Mouse (Mus musculus) liver, embryonic 11.5 days (tissue): ENCODE data around the gene Msx1. TPM values are rescaled to one million over a fixed set of nuclear protein-coding genes. Genes with fewer than 3 reads are reported as not detected.

Source experiments
- ATAC-seq: fragments of 200-750 bp; cut with Nextera tagmentation; replicated peaks from 2 replicates; pipeline ENCODE4 v1.8.0; 2017; ENCODE audit warnings: moderate number of reproducible peaks, mild to moderate bottlenecking, moderate TSS enrichment, moderate library complexity; ENCODE audit not compliant: low FRiP score
- DNase-seq: peaks from one replicate; pipeline ENCODE4 v3.0.0-alpha.2; 2017; ENCODE audit warnings: low spot score
- H3K27ac ChIP-seq: fragments of 300-500 bp; sonication (generic); 2 replicates; pipeline ENCODE4 v1.5.1; 2014; ENCODE audit warnings: mild to moderate bottlenecking, low read depth, low read length, control low read depth
- H3K27me3 ChIP-seq: fragments of 300-500 bp; sonication (generic); replicated peaks from 2 replicates; pipeline ENCODE4 v1.6.1; 2014; ENCODE audit warnings: low read length, mixed read lengths; ENCODE audit not compliant: control insufficient read depth, insufficient read depth
- H3K36me3 ChIP-seq: fragments of 300-500 bp; sonication (generic); 2 replicates; pipeline ENCODE4 v1.6.1; 2014; ENCODE audit warnings: mild to moderate bottlenecking, low read length, moderate library complexity, mixed read lengths; ENCODE audit not compliant: control insufficient read depth, insufficient read depth
- H3K4me1 ChIP-seq: fragments of 300-500 bp; sonication (generic); replicated peaks from 2 replicates; pipeline ENCODE4 v1.6.1; 2014; ENCODE audit warnings: low read length, mixed read lengths; ENCODE audit not compliant: control insufficient read depth, insufficient read depth
- H3K4me2 ChIP-seq: fragments of 300-500 bp; sonication (generic); 2 replicates; pipeline ENCODE4 v1.6.1; 2014; ENCODE audit warnings: mild to moderate bottlenecking, control low read depth, moderate library complexity
- H3K4me3 ChIP-seq: fragments of 300-500 bp; sonication (generic); 2 replicates; pipeline ENCODE4 v1.5.1; 2014; ENCODE audit warnings: low read depth, low read length, control low read depth
- H3K9ac ChIP-seq: fragments of 300-500 bp; sonication (generic); 2 replicates; pipeline ENCODE4 v1.6.1; 2014; ENCODE audit warnings: low read depth, low read length, control low read depth
- H3K9me3 ChIP-seq: fragments of 300-500 bp; sonication (generic); 2 replicates; pipeline ENCODE4 v1.6.1; 2016; ENCODE audit warnings: low read length, inconsistent platforms, mixed read lengths; ENCODE audit not compliant: control insufficient read depth
- WGBS: fragments of 180-500 bp; shearing (Covaris S2); extraction: QIAGEN DNeasy Blood & Tissue Kit; methylation state at CpG from one replicate; pipeline ENCODE4 v1.1.7; 2014; 5-methylcytosine and 5-hydroxymethylcytosine counted together
- polyA plus RNA-seq: library from polyadenylated mRNA; unstranded; fragments of >200 nt; fragmentation: Nextera tagmentation; extraction: Ambion mirVana; gene quantifications from 2 replicates; pipeline ENCODE4 v1.2.1, GENCODE M21; 2014

Msx1 gene
- polyA plus RNA-seq: 6.9 and 9.2 TPM in 2 replicates

DNA sequence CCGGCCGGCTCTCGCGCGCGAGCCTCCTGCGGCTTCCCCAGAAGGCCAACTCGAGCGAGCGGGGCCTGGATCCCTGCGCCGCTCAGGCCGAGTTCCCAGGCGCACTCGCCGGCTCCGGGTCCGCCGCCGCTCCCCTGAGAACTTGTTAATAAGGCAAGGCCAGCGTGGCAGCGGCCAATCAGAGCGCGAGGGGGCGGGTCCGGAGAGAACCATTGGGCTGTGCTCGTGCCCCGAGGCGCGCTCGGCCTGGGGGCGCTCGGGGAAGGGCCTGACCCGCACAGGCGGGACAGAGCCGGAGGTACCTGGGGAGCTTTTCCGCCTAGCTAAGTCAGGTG is at the start of gene Msx1:
TSS of gene Msx1 (minus strand) at position 123 of the 335 bp plus-strand sequence.
- Histone ChIP-seq H3K4me1 (peaks cover 19% of the 10 kb centered on the region), H3K27me3 (peaks cover 99% of the 10 kb centered on the region), H3K27ac (no peak within 1 kb of the TSS), H3K4me2 (peak within 1 kb of the TSS; percentile 74), H3K9me3 (no peaks in the 10 kb centered on the region), H3K36me3 (no peaks in the 10 kb centered on the region), H3K4me3 (peak within 1 kb of the TSS; percentile 43), H3K9ac (no peak within 1 kb of the TSS)
- DNase-seq: peak; percentile 82
- ATAC-seq: peak; percentile 72
- WGBS: under 1% methylated on average over 37 of the region's 37 CpGs

- H3K27me3 ChIP-seq: no peaks in the 10 kb centered on the region; the same call in 1 of the 2 replicates
- no peak overlapping the region for H3K9ac ChIP-seq
- H3K4me3 ChIP-seq: no peak overlapping the region
- ATAC-seq (no peak), DNase-seq (no peak)
- no peaks in the 10 kb centered on the region for H3K9me3 ChIP-seq
- no peaks in the 10 kb centered on the region for H3K36me3 ChIP-seq
- H3K27ac ChIP-seq: no peak overlapping the region
- H3K4me1 ChIP-seq: no peaks in the 10 kb centered on the region; the same call in 1 of the 2 replicates
- no peak overlapping the region for H3K4me2 ChIP-seq
- 73% methylated on average over 6 of the region's 6 CpGs for WGBS
These were observed 41.1 kb upstream of the Msx1 start for GRCm38 (mm10) chr5:37865471-37865870.

DNA sequence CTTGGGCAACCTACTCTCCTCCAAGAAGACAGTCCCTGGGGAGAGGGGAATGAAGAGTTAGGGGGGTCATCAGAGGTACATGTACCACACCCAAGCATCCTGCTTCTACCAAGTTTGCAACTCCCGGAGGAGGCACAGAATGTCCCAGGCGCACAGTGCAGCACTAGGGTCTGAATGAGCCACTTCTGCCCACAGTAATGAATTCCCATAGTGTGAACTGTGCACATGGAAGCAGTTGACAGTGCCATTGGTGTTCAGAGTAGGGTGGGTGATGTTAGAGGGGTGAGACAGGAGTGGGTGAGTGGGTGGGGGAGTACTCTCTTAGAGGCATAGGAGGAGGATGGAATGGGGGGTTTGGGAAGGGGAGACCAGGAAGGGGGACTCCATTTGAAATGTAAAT is 39.9 kb upstream of the Msx1 start:
- H3K9me3 ChIP-seq: no peaks in the 10 kb centered on the region
- no peak overlapping the region for H3K27ac ChIP-seq
- ATAC-seq (no peak), DNase-seq (no peak)
- 88% methylated on average over 2 of the region's 2 CpGs for WGBS
- H3K36me3 ChIP-seq: no peaks in the 10 kb centered on the region
- no peaks in the 10 kb centered on the region; the same call in 1 of the 2 replicates for H3K27me3 ChIP-seq
- no peak overlapping the region for H3K9ac ChIP-seq
- H3K4me2 ChIP-seq: no peak overlapping the region
- H3K4me1 ChIP-seq: no peaks in the 10 kb centered on the region; the same call in 1 of the 2 replicates
- H3K4me3 ChIP-seq: no peak overlapping the region

DNA sequence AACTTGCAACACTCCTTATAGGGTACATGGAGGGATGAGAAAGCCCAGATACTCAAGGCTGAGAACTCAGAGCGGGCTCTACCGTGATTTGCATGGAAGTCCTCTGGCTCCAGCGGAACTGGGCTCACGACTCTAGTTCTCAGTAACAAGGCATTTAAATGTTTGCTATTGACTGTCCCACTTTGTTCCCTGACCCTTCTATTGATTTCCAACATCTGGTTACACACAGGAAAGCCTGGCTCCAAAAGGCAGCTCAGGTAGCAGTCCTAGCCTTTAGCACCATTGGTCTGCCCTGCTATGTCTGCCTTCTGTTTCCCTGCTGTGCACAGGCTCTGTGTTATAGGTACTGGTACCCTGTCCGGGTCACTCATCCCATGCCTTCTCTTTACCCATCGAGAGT is 36.5 kb upstream of the Msx1 start:
- Histone ChIP-seq H3K4me2 (no peak overlapping the region), H3K36me3 (no peaks in the 10 kb centered on the region), H3K9me3 (no peaks in the 10 kb centered on the region), H3K9ac (no peak overlapping the region), H3K27me3 (no peaks in the 10 kb centered on the region; the same call in 1 of the 2 replicates), H3K4me3 (no peak overlapping the region), H3K27ac (no peak overlapping the region), H3K4me1 (no peaks in the 10 kb centered on the region; the same call in 1 of the 2 replicates)
- WGBS: 64% methylated on average over 6 of the region's 6 CpGs
- DNase-seq: no peak
- ATAC-seq: peak; percentile 36

- WGBS: 54% methylated on average over 7 of the region's 7 CpGs
- DNase-seq (no peak), ATAC-seq (no peak)
- Histone ChIP-seq H3K4me2 (no peak overlapping the region), H3K27ac (no peak overlapping the region), H3K9ac (no peak overlapping the region), H3K36me3 (no peaks in the 10 kb centered on the region), H3K4me1 (no peaks in the 10 kb centered on the region; the same call in 1 of the 2 replicates), H3K4me3 (no peak overlapping the region), H3K27me3 (no peaks in the 10 kb centered on the region; the same call in 1 of the 2 replicates), H3K9me3 (no peaks in the 10 kb centered on the region)
These were observed 35.9 kb upstream of the Msx1 start for GRCm38 (mm10) chr5:37860151-37860721.

- DNase-seq (no peak), ATAC-seq (no peak)
- no peaks in the 10 kb centered on the region for H3K9me3 ChIP-seq
- no peak overlapping the region for H3K4me2 ChIP-seq
- H3K4me1 ChIP-seq: no peaks in the 10 kb centered on the region; the same call in 1 of the 2 replicates
- no peak overlapping the region for H3K27ac ChIP-seq
- WGBS: 62% methylated on average over 14 of the region's 14 CpGs
- no peak overlapping the region for H3K4me3 ChIP-seq
- H3K36me3 ChIP-seq: no peaks in the 10 kb centered on the region
- no peaks in the 10 kb centered on the region; the same call in 1 of the 2 replicates for H3K27me3 ChIP-seq
- H3K9ac ChIP-seq: no peak overlapping the region
These were observed 33.6 kb upstream of the Msx1 start for GRCm38 (mm10) chr5:37857763-37858545.

GRCm38 (mm10) chr5:37856057-37856456 is 31.7 kb upstream of the Msx1 start:
- Histone ChIP-seq H3K4me1 (no peaks in the 10 kb centered on the region; the same call in 1 of the 2 replicates), H3K4me3 (no peak overlapping the region), H3K27ac (no peak overlapping the region), H3K36me3 (no peaks in the 10 kb centered on the region), H3K27me3 (no peaks in the 10 kb centered on the region; the same call in 1 of the 2 replicates), H3K9ac (no peak overlapping the region), H3K4me2 (no peak overlapping the region), H3K9me3 (no peaks in the 10 kb centered on the region)
- ATAC-seq (no peak), DNase-seq (no peak)
- WGBS: 35% methylated on average over 5 of the region's 5 CpGs

- Histone ChIP-seq H3K27ac (no peak overlapping the region), H3K4me1 (no peaks in the 10 kb centered on the region), H3K4me3 (no peak overlapping the region), H3K27me3 (no peaks in the 10 kb centered on the region), H3K4me2 (no peak overlapping the region), H3K9ac (no peak overlapping the region), H3K9me3 (no peaks in the 10 kb centered on the region), H3K36me3 (no peaks in the 10 kb centered on the region)
- 75% methylated on average over 6 of the region's 6 CpGs for WGBS
- no peak for ATAC-seq
- no peak for DNase-seq
These were observed 29.9 kb upstream of the Msx1 start for GRCm38 (mm10) chr5:37854233-37854632.
